Mouse (Mus musculus): Measurements from ENCODE around the gene Fam205a1. TPM values are rescaled to one million over a fixed set of nuclear protein-coding genes. Genes with fewer than 3 reads are reported as not detected.

The Fam205a1 gene
- total RNA-seq, 2 experiments from 2014 or later, result not detected

Other genes starting within 250 kb of the Fam205a1 start
- gene Gm10591, start 241.7 kb downstream of the Fam205a1 start, total RNA-seq (2021), result not detected
- 10 to 100 TPM in 1 of 2 experiments, 1 to 10 TPM in 1; 8.9 to 11.1 TPM for gene Gm2564, start 224.2 kb downstream of the Fam205a1 start, total RNA-seq (2021)
- gene Ccl27b, start 198.6 kb downstream of the Fam205a1 start, total RNA-seq (2021), result 1 to 10 TPM; 3.7 to 8.7 TPM
- not detected for gene Il11ra2, start 192.0 kb downstream of the Fam205a1 start, total RNA-seq (2021)
- gene 4930578G10Rik, start 118.3 kb downstream of the Fam205a1 start, total RNA-seq (2021), result under 1 TPM in 1 of 2 experiments, not detected in 1; 0.40 TPM
- gene Ccl19, start 97.3 kb downstream of the Fam205a1 start, total RNA-seq (2021), result 1 to 10 TPM; 2.4 to 2.9 TPM
- gene Ccl21a, start 79.9 kb downstream of the Fam205a1 start, total RNA-seq (2021), result 1 to 10 TPM; 2.7 to 5.5 TPM
- under 1 TPM; 0.16 to 0.20 TPM for gene Gm12394, start 2.9 kb upstream of the Fam205a1 start, total RNA-seq (2021)
- not detected for gene Fam205c, start 20.3 kb upstream of the Fam205a1 start, total RNA-seq (2021)
- gene Phf24, start 62.8 kb upstream of the Fam205a1 start, total RNA-seq (2021), result 1 to 10 TPM; 1.3 to 1.8 TPM
- gene Dnajb5, start 95.9 kb upstream of the Fam205a1 start, total RNA-seq (2021), result 10 to 100 TPM; 10.9 to 35.1 TPM
- gene 1700022I11Rik, start 115.7 kb upstream of the Fam205a1 start, total RNA-seq (2021), result not detected
- 100 to 1,000 TPM; 332 to 368 TPM for gene Vcp, start 146.6 kb upstream of the Fam205a1 start, total RNA-seq (2021)
- 10 to 100 TPM in 1 of 2 experiments, 1 to 10 TPM in 1; 6.3 to 14.2 TPM for gene Fancg, start 156.6 kb upstream of the Fam205a1 start, total RNA-seq (2021)
- gene Pigo, start 171.9 kb upstream of the Fam205a1 start, total RNA-seq (2021), result 10 to 100 TPM; 16.0 to 19.6 TPM
- gene Stoml2, start 177.8 kb upstream of the Fam205a1 start, total RNA-seq (2021), result 100 to 1,000 TPM; 191 to 261 TPM
- 10 to 100 TPM; 44.0 to 57.2 TPM for gene Fam214b, start 192.3 kb upstream of the Fam205a1 start, total RNA-seq (2021)
- gene Unc13b, start 205.1 kb upstream of the Fam205a1 start, total RNA-seq (2021), result 10 to 100 TPM; 10.5 to 12.4 TPM